Mouse (Mus musculus) ES-E14 (cell line): ENCODE measurements at regions not wholly inside any gene's neighbourhood (a gene's known extent, or its start where the extent isn't known, plus 50 kb on each side); places are given as distances from the start of the nearest gene placed in this dataset.

Experiments
- DNase-seq: peaks from one replicate; pipeline ENCODE4 v3.0.0-alpha.2; 2013; ENCODE audit warnings: low read depth, low spot score
- H3K27ac ChIP-seq: 2 replicates; pipeline ENCODE4 v1.5.1; 2012; ENCODE audit warnings: low read depth, mild to moderate bottlenecking, low read length, moderate library complexity, mixed read lengths; ENCODE audit not compliant: poor library complexity, insufficient read depth, severe bottlenecking
- H3K36me3 ChIP-seq: 2 replicates; pipeline ENCODE4 v1.6.1; 2012; ENCODE audit warnings: mild to moderate bottlenecking, low read length, moderate library complexity, mixed read lengths; ENCODE audit not compliant: control insufficient read depth, poor library complexity, insufficient read depth, severe bottlenecking
- H3K4me1 ChIP-seq, 2 experiments: fragments of 150-350 bp in 1 of 2; sonication (generic) in 1 of 2; 2 replicates each; pipeline ENCODE4 v1.6.1; 2012; ENCODE audit warnings: low read length in 2 of 2, mild to moderate bottlenecking in 1 of 2, mixed read lengths in 1 of 2; ENCODE audit not compliant: control insufficient read depth in 2 of 2, insufficient read depth in 2 of 2, poor library complexity in 1 of 2
- H3K4me3 ChIP-seq, 2 experiments: fragments of 150-350 bp in 1 of 2; sonication (generic) in 1 of 2; 2 replicates each; pipeline ENCODE4 v1.5.1; 2012; ENCODE audit warnings: low read length in 2 of 2, low read depth in 1 of 2, mild to moderate bottlenecking in 1 of 2, mixed read lengths in 1 of 2; ENCODE audit not compliant: insufficient read depth in 1 of 2, poor library complexity in 1 of 2, severe bottlenecking in 1 of 2
- H3K9ac ChIP-seq: 2 replicates; pipeline ENCODE4 v1.6.1; 2012; ENCODE audit warnings: low read depth, mild to moderate bottlenecking, low read length, mixed read lengths; ENCODE audit not compliant: poor library complexity, insufficient read depth, severe bottlenecking
- H3K9me3 ChIP-seq: fragments of 150-350 bp; sonication (generic); 2 replicates; pipeline ENCODE4 v1.6.1; 2012; ENCODE audit warnings: low read depth, mild to moderate bottlenecking, low read length; ENCODE audit not compliant: control insufficient read depth, insufficient read depth
- CHD2 ChIP-seq: IDR thresholded peaks from 2 replicates; pipeline ENCODE4 v1.6.1; 2014; ENCODE audit warnings: mild to moderate bottlenecking, low read depth, low read length, inconsistent platforms
- HCFC1 ChIP-seq: IDR thresholded peaks from 2 replicates; pipeline ENCODE4 v1.6.1; 2012; ENCODE audit warnings: low read length, inconsistent platforms, borderline replicate concordance; ENCODE audit not compliant: insufficient read depth
- MAFK ChIP-seq: IDR thresholded peaks from 2 replicates; pipeline ENCODE4 v1.6.1; 2014; ENCODE audit warnings: mild to moderate bottlenecking, low read depth, low read length, inconsistent platforms; ENCODE audit not compliant: insufficient read depth
- ZC3H11A ChIP-seq: IDR thresholded peaks from 2 replicates; pipeline ENCODE4 v1.6.1; 2012; ENCODE audit warnings: low read depth, mild to moderate bottlenecking, inconsistent platforms, low read length, borderline replicate concordance
- ZNF384 ChIP-seq: IDR thresholded peaks from 2 replicates; pipeline ENCODE4 v1.6.1; 2012; ENCODE audit warnings: low read depth, low read length, inconsistent platforms
- in situ Hi-C, 2 experiments: fragments of 600-800 bp; cut with MboI; formaldehyde crosslinking; loops; one replicate each; pipeline ENCODE4 v1.15.1; 2025; ENCODE audit warnings: low sequenced_read_pairs in 2 of 2, inconsistent platforms in 1 of 2; ENCODE audit not compliant: unreplicated experiment in 2 of 2

GRCm38 (mm10) chr6:143477396-143477795 lies 310.4 kb downstream of the Etnk1 start:
- Histone ChIP-seq H3K4me1 (no peaks in the 10 kb centered on the region), H3K4me3 (no peak overlapping the region), H3K27ac (no peak overlapping the region), H3K9me3 (no peaks in the 10 kb centered on the region), H3K9ac (no peak overlapping the region), H3K36me3 (no peaks in the 10 kb centered on the region)
- in situ Hi-C loops = no loop called here
- no peak for TF ChIP-seq MAFK
- no peak for TF ChIP-seq CHD2
- TF ChIP-seq ZC3H11A = no peak
- TF ChIP-seq HCFC1 = no peak
- TF ChIP-seq ZNF384 = no peak
- no peak for DNase-seq

GRCm38 (mm10) chr6:143479239-143479638 lies 312.2 kb downstream of the Etnk1 start:
- TF ChIP-seq HCFC1 (no peak), MAFK (no peak), CHD2 (no peak), ZC3H11A (no peak)
- Histone ChIP-seq H3K27ac (no peak overlapping the region), H3K9ac (no peak overlapping the region), H3K9me3 (no peaks in the 10 kb centered on the region), H3K4me3 (no peak overlapping the region), H3K36me3 (no peaks in the 10 kb centered on the region), H3K4me1 (no peaks in the 10 kb centered on the region)
- in situ Hi-C loops = no loop called here
- DNase-seq = no peak

GRCm38 (mm10) chr6:143479701-143480388 lies 312.8 kb downstream of the Etnk1 start:
- Histone ChIP-seq H3K9ac (no peak overlapping the region), H3K4me1 (no peaks in the 10 kb centered on the region), H3K27ac (no peak overlapping the region), H3K9me3 (no peaks in the 10 kb centered on the region), H3K4me3 (no peak overlapping the region), H3K36me3 (no peaks in the 10 kb centered on the region)
- TF ChIP-seq ZC3H11A = no peak
- TF ChIP-seq HCFC1 = no peak
- TF ChIP-seq CHD2 = no peak
- TF ChIP-seq ZNF384 = no peak
- TF ChIP-seq MAFK = no peak
- DNase-seq = no peak
- in situ Hi-C loops = no loop called here

GRCm38 (mm10) chr6:143482272-143482671 lies 315.3 kb downstream of the Etnk1 start:
- Histone ChIP-seq H3K36me3 (no peaks in the 10 kb centered on the region), H3K9me3 (no peaks in the 10 kb centered on the region), H3K9ac (no peak overlapping the region), H3K4me3 (no peak overlapping the region), H3K4me1 (no peaks in the 10 kb centered on the region), H3K27ac (no peak overlapping the region)
- no peak for TF ChIP-seq ZNF384
- 0 out of 2 replicates have a peak, but pooled peaks have one; percentile 27 for TF ChIP-seq ZC3H11A
- DNase-seq = peak; percentile 27
- in situ Hi-C loops = no loop called here

GRCm38 (mm10) chr6:143482868-143483267 lies 315.8 kb downstream of the Etnk1 start:
- Histone ChIP-seq H3K4me3 (no peak overlapping the region), H3K36me3 (no peaks in the 10 kb centered on the region), H3K27ac (no peak overlapping the region), H3K9ac (no peak overlapping the region), H3K9me3 (no peaks in the 10 kb centered on the region), H3K4me1 (no peaks in the 10 kb centered on the region)
- in situ Hi-C loops = no loop called here
- no peak for TF ChIP-seq HCFC1
- TF ChIP-seq MAFK = no peak
- no peak for TF ChIP-seq CHD2
- TF ChIP-seq ZNF384 = no peak
- TF ChIP-seq ZC3H11A = no peak
- no peak for DNase-seq
